Mouse (Mus musculus) forelimb bud, embryonic 11.5 days (tissue): Measurements from ENCODE around the gene Synpr.

ENCODE experiments used
- DNase-seq: peaks from one replicate; pipeline ENCODE4 v3.0.0-alpha.2; 2012; ENCODE audit warnings: low read depth, low spot score

Synpr gene

DNA sequence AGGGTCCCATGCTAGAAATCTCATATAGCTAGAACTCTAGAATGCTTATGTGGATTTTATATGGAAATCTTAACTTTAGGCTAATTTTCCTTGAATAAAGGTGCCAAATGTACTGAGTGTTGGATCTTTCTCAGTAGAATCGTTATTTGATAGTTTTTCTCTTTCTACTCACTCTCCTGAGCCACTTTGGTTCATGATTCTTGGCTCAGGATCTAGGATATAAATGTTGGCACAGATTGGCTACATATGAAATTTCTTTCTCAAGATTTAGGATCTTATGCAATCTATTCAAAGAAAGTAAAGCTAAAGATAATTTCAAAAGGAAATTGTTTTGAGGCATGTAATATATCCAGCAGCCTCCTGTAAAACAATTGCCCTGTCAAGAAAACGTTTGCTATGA, 263.2 kb downstream of the Synpr start:
- no peak for DNase-seq

- DNase-seq = no peak
These were observed 266.6 kb downstream of the Synpr start for GRCm38 (mm10) chr14:13551209-13551608.

DNA sequence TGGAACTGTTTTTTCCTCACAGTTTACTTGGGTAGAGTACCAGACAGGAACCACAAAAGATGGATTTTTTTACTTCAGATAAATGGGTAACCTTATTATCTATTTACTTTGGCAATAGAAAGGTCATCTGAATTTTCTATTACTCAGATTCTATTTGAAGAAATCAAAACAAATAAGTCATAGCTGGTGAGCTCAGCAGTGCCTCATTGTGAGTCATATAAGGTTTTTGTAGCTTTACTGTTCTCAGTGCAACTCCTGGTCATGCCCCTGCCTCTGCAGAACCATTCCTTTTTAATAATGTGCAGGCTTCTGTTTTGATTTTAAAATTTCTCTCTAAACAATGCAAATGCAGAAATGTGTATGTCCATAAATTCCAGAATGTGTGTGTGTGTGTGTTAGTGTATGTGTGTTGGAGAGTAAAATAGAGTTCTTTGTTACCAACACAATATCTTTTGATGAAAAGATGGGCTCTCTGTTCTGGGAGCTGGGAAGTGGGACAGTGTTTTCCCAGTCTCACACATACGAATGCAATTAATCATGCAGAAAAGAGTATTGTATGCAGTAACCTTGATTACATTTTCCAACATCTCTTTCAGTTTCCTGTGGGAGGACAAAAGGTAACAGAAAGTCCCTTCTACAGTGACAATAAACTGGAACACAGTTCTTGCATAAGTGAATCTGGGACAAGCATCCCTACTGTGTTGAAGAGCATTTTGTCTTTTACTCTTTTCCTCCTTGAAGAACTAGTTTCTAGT, 269.2 kb downstream of the Synpr start:
- DNase-seq = no peak

GRCm38 (mm10) chr14:13554631-13555030, 270.1 kb downstream of the Synpr start:
- DNase-seq = no peak

GRCm38 (mm10) chr14:13558117-13558516, 273.5 kb downstream of the Synpr start:
- DNase-seq = no peak

DNA sequence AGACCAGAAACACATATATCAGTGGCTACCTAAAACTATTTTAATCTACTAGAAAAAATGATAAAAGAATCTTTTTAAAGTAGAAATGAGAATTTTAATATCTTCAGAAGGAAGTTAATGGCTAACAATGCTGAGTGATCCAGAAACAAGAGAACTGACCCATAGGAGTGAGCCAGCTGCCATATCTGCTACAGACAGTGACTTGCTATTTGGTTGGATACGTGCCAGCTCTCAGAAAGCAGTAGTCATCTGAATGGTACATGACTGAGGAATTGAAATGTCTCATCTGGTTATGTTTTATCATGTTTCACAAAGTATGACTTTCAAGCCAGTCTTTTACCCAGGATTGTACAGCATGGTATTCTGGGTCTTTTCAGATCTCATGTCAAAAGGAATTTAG, 282.7 kb downstream of the Synpr start:
- no peak for DNase-seq

DNA sequence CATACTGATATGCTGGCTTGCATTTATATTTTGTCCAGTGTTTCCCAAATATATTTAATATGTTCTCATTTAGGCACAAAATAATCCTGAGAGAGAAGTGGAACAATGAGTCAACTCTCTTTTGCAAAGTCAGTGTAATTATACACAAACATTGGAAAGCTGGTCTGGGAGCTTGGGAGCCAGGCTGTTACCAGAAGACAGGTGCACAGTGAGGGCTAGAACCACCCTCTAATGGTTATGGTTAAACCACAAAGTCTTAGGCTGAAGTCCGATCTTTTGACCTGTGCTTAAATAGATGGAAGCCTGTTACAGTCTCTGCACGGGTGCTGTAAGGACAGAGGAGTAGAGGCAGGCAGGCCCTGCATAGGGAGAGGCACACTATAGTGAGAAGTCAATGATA, 283.4 kb downstream of the Synpr start:
- DNase-seq = no peak

DNA sequence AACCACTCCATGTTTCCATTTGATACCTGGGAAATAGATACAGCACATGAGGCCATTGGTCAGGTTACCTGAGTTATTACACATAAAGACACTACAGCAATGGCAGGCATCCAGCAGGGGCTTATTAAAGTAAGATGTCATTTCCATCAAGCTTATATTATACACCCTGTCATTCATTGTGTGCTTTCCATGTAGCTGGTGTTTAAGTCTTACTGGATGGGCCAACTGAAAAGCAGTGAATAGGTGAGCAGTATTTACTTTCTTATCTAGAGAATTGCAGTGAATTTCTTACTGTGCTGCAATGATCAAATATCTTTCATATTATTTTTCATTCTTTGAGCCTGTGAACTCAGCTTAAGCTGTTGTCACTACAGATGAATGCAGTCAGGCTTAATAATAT, 287.4 kb downstream of the Synpr start:
- no peak for DNase-seq

GRCm38 (mm10) chr14:13572530-13572929, 287.9 kb downstream of the Synpr start:
- no peak for DNase-seq

GRCm38 (mm10) chr14:13578101-13578500, 293.5 kb downstream of the Synpr start:
- DNase-seq = no peak

DNA sequence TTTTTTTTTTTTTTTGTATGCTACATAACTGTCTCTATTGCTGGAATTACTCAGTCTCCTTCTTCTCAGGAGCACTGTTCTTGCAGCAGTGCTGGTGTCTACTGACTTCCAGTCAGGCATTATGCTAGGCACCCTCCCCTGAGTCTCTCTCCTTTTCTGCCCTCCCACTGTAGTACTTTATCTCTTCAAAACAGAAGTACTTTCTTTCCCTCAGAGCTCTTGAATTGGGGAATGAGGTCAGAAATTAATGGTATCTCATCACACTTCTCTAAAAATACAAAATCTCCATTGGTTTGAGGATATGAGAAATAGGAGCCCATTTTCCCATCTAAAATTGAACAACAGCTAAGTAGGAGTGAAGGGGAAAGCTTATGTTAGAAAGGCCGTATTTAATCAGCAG, 294.2 kb downstream of the Synpr start:
- no peak for DNase-seq

DNA sequence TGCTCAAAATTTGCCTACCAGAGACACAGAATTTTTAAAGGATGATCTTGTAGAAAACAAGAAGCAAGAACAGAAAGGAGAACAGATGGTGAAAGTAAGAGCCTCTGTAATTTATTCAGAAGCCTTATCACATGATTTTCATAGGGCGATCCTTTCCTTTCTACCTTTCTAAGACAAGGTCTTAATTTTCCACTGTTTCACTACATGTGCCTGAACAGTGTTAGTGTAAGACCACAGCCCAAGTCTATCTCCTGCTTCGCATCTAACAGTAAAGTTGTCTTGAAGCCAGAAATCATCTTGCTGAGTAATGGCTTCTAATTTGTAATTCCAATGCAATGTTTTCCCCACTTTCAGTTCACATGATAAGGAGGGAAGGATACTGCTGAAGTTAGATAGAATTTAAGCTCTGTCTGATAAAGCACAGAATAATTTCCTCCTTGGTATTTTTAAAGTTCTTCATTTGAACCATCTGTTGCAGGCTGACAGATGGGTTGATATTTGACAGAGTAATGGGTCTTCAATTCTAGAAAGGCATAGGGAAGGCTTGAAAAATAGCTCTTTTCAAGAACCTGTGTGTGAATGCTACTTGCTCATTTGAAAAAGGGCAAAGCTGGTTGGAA, 308.9 kb downstream of the Synpr start:
- no peak for DNase-seq

DNA sequence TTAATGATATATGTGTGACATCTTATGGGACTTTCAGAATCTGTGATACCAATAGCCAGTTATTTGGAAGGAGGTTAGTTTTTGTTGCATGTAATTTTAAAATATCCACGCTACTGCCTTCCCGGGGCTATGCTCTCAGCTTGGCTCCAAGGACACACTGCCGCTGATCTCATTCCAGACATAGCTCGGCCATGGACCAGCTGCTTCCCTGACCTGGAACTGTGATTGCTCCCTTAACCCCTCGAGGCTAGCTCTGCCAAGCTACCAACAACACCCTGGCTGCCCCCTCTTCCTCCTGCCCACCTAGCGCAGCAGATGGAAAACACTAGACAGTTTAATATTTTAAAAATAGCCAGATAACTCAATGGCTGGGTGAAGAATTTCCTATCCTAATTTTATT, 311.7 kb downstream of the Synpr start:
- DNase-seq = no peak

- DNase-seq = no peak
These were observed 312.6 kb downstream of the Synpr start for GRCm38 (mm10) chr14:13597204-13597603.

GRCm38 (mm10) chr14:13620531-13620930, 336.0 kb downstream of the Synpr start:
- no peak for DNase-seq

- no peak for DNase-seq
These were observed 365.3 kb downstream of the Synpr start for GRCm38 (mm10) chr14:13649865-13650264.

- DNase-seq = peak; percentile 74
These were observed 366.5 kb downstream of the Synpr start for GRCm38 (mm10) chr14:13651039-13651438.

DNA sequence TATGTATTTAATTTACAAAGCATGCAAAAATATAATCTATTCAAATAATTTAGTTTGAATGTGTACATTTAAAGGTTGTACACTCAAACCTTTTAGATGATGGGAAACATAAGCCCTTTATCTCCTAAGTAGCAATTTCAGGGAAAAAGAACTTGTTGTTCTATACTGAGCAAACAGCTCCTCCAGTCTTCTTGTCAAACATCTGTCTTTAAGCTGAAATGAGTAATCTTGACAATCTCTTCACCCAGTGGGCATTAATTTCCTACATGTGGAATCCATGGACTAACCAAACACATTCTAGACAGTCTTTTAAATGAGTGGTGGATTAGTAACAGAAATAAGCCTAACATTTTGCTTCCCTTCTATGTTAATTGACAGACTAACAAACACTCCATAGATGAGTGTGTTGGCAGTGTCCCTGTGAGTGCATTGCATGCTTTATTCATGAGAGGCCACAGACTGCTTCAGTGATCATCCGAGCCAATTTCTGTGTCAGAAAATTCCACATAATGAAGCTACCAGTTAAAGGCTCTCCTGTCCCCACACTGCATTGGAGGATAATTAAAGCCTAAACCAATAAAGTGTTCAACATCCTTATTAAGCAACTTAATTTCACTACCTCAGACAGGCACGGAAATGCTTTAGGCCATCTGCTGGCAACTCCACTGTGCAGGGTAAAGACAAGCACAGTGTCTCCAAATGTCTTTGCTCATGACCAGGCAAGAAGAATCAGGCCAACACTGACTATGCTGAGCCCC, 367.1 kb downstream of the Synpr start:
- peak; percentile 18 for DNase-seq
